Mouse (Mus musculus) mouse trophoblast stem cell (cell line): Measurements from ENCODE around the gene Eapp.
"Not testable (repeated sequence)": the region's sequence is repeated elsewhere in the genome, so short reads cannot be mapped to it uniquely, and the experiment has no call there.

Experiments
- in situ Hi-C, 2 experiments: fragments of 300-500 bp; cut with MseI, MboI; formaldehyde crosslinking; loops; 2 replicates in 1 of 2; 3 replicates in 1 of 2; pipeline ENCODE4 v1.15.1; 2025

Gene Eapp

GRCm38 (mm10) chr12:54695511-54696241 lies at the start of gene Eapp:
Gene Eapp, minus strand, starts transcription at chr12:54695897.
- in situ Hi-C loops, result no loop called here

DNA sequence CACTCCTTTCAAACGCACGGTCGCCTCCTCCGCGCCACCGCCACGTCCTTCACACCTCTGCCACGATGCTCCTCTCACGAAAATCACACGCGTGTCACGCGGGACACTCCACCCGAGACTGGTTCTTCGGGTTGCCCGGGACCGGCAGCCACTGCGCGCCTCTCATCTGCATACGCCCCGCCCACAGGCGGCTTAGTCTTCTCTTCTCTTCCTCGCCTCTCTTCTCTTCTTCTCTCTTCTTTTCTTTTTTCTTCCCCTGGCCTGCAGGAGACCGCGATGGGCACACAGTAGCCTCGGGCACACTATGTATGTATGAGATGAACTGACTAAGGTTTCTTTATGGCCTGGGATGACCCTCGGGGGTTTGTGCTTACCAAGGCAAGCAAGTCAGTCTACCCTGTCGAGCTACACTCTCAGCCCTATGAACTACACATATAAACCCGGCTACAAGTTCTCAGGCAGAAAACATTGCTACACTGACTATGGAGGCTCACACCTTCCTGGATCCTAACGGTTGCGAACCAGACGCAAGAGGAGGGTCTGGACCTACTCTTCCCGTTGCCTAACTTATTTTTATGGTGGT lies 43.1 kb upstream of the Eapp start:
- in situ Hi-C loops, result not testable (repeated sequence)

DNA sequence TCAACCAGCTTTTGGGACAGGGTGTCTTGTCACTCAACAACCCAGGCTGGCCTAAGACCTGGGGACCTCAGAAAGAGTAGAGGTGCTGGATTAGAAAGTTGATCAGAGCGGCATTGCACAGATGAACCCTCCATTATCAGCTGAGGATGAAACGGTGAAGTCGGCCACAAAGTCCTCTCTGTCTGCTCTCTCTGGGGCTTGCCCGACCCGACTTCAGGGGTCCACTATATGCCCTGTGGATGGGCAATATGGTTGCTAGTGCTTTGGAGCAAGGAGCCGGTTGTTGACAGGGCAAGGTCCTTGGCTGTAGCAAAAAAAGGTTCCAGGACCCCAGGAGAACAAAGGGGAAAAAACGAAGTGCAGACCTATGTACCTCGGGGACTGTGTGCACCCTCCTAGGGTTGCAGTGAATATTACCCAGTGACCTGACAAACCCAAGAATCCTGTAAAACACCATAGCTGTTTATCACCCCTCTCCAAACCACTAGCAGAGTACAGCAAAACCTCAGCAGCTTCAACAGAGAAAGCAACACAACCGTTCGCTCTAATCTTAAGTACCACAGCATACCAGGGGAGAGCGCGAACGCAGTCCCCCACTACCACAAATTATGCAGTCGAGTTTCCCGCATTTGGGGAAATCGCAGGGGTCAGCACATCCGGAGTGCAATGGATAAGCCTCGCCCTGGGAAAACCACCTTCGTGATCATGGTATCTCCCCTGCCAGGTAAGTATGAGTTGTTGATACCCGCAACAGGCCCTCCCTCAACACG lies 42.4 kb upstream of the Eapp start:
- in situ Hi-C loops, result not testable (repeated sequence)

DNA sequence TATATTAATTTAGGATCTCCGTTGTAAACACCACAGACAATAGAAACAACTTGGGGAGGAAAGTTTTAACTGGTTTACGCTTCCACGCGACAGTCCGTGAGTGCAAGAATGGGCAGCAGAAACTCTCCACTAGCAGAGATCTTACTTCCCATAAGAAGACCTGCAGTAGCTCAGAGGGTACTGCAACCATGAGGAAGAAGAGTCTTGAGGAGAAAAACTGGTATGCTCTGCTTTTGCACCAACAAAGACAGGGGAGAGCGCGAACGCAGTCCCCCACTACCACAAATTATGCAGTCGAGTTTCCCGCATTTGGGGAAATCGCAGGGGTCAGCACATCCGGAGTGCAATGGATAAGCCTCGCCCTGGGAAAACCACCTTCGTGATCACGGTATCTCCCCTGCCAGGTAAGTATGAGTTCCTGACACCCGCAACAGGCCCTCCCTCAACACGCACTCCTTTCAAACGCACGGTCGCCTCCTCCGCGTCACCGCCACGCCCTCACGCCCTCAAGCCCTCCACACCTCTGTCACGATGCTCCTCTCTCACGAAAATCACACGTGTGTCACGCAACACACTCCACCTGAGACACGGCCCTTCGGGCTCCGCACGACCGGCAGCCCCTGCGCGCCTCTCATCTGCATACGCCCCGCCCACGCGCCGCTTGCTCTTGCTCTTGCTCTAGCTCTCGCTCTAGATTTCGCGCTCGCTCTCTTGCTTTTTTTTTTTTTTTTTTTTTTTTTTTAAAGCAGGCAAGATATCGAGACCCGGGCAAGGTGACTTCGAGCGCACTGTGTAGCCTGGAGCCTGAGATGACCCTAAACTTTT lies 38.8 kb upstream of the Eapp start:
- in situ Hi-C loops, result not testable (repeated sequence)

DNA sequence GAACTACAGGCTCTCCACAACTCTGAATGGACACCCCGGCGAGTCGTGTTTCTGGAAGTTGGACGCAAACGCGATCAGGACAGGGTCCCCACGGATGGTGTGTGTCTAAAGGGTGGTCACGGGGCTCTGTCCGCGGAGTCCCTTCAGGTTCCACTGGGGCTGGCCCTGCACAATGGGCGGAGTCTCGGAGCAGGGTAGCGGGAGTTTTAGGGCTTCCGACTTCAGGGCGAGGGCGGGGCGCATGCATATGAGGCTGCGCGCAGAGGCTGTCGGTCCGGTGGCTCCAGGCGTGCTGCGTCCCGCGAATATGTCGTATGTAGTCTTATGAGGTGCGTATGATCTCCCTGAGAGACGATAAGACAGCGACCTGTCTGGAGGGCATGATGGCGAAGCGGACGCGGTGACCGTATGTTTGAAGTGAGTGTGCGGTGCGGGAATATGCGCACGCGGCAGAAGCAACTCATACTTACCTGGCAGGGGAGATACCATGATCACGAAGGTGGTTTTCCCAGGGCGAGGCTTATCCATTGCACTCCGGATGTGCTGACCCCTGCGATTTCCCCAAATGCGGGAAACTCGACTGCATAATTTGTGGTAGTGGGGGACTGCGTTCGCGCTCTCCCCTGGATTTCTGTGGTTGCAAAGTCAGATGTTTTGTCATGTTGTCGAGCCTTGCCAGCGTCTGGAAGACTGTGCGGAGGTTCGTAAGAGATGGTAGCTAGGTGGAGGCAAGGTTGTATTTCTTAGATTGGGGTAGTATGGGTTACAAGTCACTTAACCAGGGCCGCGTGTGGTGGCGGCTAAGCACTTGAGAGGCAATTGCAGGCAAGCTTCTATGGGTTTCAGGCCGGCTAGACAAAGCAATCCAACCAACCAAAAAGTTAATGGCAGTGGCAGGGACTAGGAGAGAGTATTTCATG lies 33.7 kb upstream of the Eapp start:
- in situ Hi-C loops, result not testable (repeated sequence)

DNA sequence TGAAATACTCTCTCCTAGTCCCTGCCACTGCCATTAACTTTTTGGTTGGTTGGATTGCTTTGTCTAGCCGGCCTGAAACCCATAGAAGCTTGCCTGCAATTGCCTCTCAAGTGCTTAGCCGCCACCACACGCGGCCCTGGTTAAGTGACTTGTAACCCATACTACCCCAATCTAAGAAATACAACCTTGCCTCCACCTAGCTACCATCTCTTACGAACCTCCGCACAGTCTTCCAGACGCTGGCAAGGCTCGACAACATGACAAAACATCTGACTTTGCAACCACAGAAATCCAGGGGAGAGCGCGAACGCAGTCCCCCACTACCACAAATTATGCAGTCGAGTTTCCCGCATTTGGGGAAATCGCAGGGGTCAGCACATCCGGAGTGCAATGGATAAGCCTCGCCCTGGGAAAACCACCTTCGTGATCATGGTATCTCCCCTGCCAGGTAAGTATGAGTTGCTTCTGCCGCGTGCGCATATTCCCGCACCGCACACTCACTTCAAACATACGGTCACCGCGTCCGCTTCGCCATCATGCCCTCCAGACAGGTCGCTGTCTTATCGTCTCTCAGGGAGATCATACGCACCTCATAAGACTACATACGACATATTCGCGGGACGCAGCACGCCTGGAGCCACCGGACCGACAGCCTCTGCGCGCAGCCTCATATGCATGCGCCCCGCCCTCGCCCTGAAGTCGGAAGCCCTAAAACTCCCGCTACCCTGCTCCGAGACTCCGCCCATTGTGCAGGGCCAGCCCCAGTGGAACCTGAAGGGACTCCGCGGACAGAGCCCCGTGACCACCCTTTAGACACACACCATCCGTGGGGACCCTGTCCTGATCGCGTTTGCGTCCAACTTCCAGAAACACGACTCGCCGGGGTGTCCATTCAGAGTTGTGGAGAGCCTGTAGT lies 23.4 kb upstream of the Eapp start:
- in situ Hi-C loops, result not testable (repeated sequence)

GRCm38 (mm10) chr12:54717516-54717915 lies 21.8 kb upstream of the Eapp start:
- in situ Hi-C loops, result not testable (repeated sequence)

DNA sequence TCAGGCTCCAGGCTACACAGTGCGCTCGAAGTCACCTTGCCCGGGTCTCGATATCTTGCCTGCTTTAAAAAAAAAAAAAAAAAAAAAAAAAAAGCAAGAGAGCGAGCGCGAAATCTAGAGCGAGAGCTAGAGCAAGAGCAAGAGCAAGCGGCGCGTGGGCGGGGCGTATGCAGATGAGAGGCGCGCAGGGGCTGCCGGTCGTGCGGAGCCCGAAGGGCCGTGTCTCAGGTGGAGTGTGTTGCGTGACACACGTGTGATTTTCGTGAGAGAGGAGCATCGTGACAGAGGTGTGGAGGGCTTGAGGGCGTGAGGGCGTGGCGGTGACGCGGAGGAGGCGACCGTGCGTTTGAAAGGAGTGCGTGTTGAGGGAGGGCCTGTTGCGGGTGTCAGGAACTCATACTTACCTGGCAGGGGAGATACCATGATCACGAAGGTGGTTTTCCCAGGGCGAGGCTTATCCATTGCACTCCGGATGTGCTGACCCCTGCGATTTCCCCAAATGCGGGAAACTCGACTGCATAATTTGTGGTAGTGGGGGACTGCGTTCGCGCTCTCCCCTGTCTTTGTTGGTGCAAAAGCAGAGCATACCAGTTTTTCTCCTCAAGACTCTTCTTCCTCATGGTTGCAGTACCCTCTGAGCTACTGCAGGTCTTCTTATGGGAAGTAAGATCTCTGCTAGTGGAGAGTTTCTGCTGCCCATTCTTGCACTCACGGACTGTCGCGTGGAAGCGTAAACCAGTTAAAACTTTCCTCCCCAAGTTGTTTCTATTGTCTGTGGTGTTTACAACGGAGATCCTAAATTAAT lies 18.3 kb upstream of the Eapp start:
- in situ Hi-C loops, result not testable (repeated sequence)

DNA sequence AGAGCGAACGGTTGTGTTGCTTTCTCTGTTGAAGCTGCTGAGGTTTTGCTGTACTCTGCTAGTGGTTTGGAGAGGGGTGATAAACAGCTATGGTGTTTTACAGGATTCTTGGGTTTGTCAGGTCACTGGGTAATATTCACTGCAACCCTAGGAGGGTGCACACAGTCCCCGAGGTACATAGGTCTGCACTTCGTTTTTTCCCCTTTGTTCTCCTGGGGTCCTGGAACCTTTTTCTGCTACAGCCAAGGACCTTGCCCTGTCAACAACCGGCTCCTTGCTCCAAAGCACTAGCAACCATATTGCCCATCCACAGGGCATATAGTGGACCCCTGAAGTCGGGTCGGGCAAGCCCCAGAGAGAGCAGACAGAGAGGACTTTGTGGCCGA lies 14.8 kb upstream of the Eapp start:
- in situ Hi-C loops, result not testable (repeated sequence)

DNA sequence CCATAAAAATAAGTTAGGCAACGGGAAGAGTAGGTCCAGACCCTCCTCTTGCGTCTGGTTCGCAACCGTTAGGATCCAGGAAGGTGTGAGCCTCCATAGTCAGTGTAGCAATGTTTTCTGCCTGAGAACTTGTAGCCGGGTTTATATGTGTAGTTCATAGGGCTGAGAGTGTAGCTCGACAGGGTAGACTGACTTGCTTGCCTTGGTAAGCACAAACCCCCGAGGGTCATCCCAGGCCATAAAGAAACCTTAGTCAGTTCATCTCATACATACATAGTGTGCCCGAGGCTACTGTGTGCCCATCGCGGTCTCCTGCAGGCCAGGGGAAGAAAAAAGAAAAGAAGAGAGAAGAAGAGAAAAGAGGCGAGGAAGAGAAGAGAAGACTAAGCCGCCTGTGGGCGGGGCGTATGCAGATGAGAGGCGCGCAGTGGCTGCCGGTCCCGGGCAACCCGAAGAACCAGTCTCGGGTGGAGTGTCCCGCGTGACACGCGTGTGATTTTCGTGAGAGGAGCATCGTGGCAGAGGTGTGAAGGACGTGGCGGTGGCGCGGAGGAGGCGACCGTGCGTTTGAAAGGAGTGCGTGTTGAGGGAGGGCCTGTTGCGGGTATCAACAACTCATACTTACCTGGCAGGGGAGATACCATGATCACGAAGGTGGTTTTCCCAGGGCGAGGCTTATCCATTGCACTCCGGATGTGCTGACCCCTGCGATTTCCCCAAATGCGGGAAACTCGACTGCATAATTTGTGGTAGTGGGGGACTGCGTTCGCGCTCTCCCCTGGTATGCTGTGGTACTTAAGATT lies 14.2 kb upstream of the Eapp start:
- in situ Hi-C loops, result not testable (repeated sequence)

DNA sequence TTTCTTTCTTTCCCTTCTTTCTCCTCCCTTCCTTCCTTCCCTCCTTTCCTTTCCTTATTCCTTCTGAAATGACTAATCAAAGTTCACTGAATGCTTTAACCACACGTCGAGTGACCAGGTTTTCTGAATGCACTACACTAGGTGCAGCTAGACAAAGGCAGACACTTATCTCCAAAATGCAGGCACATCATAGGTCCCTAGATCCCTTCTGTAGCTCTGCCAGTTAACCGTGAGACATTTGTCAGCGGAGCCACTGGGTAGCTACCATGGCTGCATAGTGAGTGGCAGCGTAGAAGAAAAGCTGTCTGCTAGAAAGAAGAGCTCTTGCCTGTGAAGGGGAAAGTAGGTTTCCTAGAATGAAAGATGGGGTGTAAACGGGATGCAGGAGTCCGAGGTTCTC lies 3.7 kb upstream of the Eapp start:
- in situ Hi-C loops, result no loop called here

GRCm38 (mm10) chr12:54697791-54698250 lies 2.1 kb upstream of the Eapp start:
- in situ Hi-C loops, result no loop called here

- in situ Hi-C loops, result no loop called here
These were observed 1.4 kb upstream of the Eapp start for GRCm38 (mm10) chr12:54697003-54697597.

- in situ Hi-C loops, result no loop called here
These were observed 725 bp upstream of the Eapp start for GRCm38 (mm10) chr12:54696242-54697002.

DNA sequence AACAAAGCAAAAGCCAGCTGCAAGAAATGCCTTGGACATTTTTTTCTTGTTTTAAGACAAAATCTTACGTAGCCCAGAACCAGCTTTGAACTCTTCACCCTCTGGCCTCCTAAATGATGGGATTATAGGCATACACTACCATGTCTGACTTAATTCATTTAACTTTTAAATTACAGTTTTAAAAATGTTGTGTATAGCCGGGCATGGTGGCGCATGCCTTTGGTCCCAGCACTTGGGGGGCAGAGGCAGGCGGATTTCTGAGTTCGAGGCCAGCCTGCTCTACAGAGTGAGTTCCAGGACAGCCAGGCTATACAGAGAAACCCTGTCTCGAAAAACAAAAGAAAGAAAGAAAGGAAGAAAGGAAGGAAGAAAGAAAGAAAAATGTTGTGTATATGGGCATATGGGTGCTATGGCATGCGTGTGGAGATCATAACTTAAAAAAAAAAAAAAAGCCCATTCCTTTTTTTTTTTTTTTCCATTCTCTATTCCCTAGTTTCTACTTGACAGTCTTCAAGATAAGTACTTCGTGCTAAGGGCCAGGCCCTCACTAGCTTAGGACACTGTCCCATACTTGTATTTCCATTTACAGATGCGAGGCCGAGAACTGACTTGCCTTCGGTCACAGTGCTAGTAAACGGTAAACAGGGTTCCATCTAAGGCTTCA lies 718 bp downstream of the Eapp start:
- in situ Hi-C loops, result no loop called here

- in situ Hi-C loops, result no loop called here
These were observed 6.6 kb downstream of the Eapp start for GRCm38 (mm10) chr12:54689082-54689481.
